Comparison of ENCODE assay signal across 9 mouse cellular contexts in genomic region chr1:166280566-166280965, GRCm38 (mm10). TPM values are rescaled to one million over a fixed set of nuclear protein-coding genes. Genes with fewer than 3 reads are reported as not detected.
A peak's percentile ranks its signal among the peaks of the same experiment; 100 is the strongest.
DNase-seq lines count a peak whose midpoint lies in the region; ATAC-seq lines count a peak whose summit lies in the region.
"Had no signal": no experiment of that assay in that cellular context is flagged by ENCODE, and none has a peak within 500 bp of the region (broad histone marks: within the 10 kb centered on the region; RNA-seq: fewer than 3 reads in every experiment).

No protein-coding gene starts in this region.

- no peaks in the 10 kb centered on the region for H3K9me3 ChIP-seq in midbrain, embryonic 14.5 days (ENCODE audit: control insufficient read depth, low read length)

- peaks cover 73% of the 10 kb centered on the region for H3K4me1 ChIP-seq in midbrain, embryonic 14.5 days (ENCODE audit: control insufficient read depth, insufficient read depth, low read length)

- H3K9ac ChIP-seq in midbrain, embryonic 14.5 days (replicated peaks; ENCODE audit: low read length) = no peak overlapping the region; the same call in 1 of the 2 replicates

- H3K4me2 ChIP-seq in midbrain, embryonic 14.5 days (ENCODE audit: low read length) = peak overlapping the region; percentile 36

- H3K36me3 ChIP-seq in midbrain, embryonic 14.5 days (ENCODE audit: control insufficient read depth, insufficient read depth, low read length) = no peaks in the 10 kb centered on the region

- ATAC-seq in erythroid progenitor cell, adult 5-6 weeks (replicated peaks; ENCODE audit: low FRiP score, poor library complexity, severe bottlenecking) = 0 out of 2 replicates have a peak, but pooled peaks have one; percentile 39
- peak; percentile 84 for ATAC-seq in midbrain, embryonic 14.5 days (ENCODE audit: low FRiP score, low TSS enrichment)

- H3K4me3 ChIP-seq in midbrain, embryonic 14.5 days (replicated peaks; ENCODE audit: low read depth, low read length) = no peak overlapping the region

- no peaks in the 10 kb centered on the region for H3K27me3 ChIP-seq in midbrain, embryonic 14.5 days (ENCODE audit: control insufficient read depth, insufficient read depth, low read length)

- peak overlapping the region; percentile 85 for H3K27ac ChIP-seq in midbrain, embryonic 14.5 days (replicated peaks; ENCODE audit: low read depth, low read length)
- H3K27ac ChIP-seq: kidney, postnatal 0 days had no signal

- peak; percentile 51 for DNase-seq in adrenal gland, adult 2 months
- DNase-seq in adrenal gland, postnatal 25 days = no peak
- peak; percentile 59 for DNase-seq in R1 (ENCODE audit: low read depth, low spot score)
- peak; percentile 67 to 86 for DNase-seq in layer of hippocampus, adult 18-20 months (ENCODE audit: low spot score in 2 of 2)
- peak; percentile 93 for DNase-seq in midbrain, embryonic 14.5 days
- no peak for DNase-seq in natural killer cell, adult 2 months (ENCODE audit: low spot score in 2 of 2)
- DNase-seq in thymus, postnatal 36 days = no peak

- WGBS in midbrain, embryonic 14.5 days = 0% methylated on average over 1 of the region's 1 CpGs

RNA-seq across cellular contexts. Expression of gene Ildr2, which starts 26.6 kb away (rescaled TPM):
- total RNA-seq in adrenal gland, adult 2 months (2021) = 10 to 100 TPM in 1 of 2 experiments, 1 to 10 TPM in 1; 3.1 to 11.2 TPM
- 2.0 and 3.6 TPM in 2 replicates for polyA plus RNA-seq in adrenal gland, adult 2 months (2012; rRNA removed)
- total RNA-seq in adrenal gland, postnatal 25 days (2021) = 3.2 and 4.6 TPM in 2 replicates
- total RNA-seq in erythroid progenitor cell, adult 5-6 weeks (2015; ENCODE audit: low replicate concordance) = not detected in 2 replicates
- not detected in 2 replicates for total RNA-seq in erythroid progenitor cell, adult 5-6 weeks (2017; ENCODE audit: low replicate concordance)
- 10 to 100 TPM; 70.4 to 71.6 TPM for total RNA-seq in layer of hippocampus, adult 18-20 months (2021)
- polyA plus RNA-seq in midbrain, embryonic 14.5 days (2014; fragmentation: Nextera tagmentation; extraction: Ambion mirVana) = 3.7 and 4.1 TPM in 2 replicates

RNA-seq across cellular contexts. Expression of gene Mael, which starts 42.0 kb away (rescaled TPM):
- not detected for total RNA-seq in adrenal gland, adult 2 months (2021)
- polyA plus RNA-seq in adrenal gland, adult 2 months (2012; rRNA removed) = not detected in 2 replicates
- not detected in 2 replicates for total RNA-seq in adrenal gland, postnatal 25 days (2021)
- total RNA-seq in erythroid progenitor cell, adult 5-6 weeks (2015; ENCODE audit: low replicate concordance) = not detected in 2 replicates
- not detected in 2 replicates for total RNA-seq in erythroid progenitor cell, adult 5-6 weeks (2017; ENCODE audit: low replicate concordance)
- total RNA-seq in layer of hippocampus, adult 18-20 months (2021) = not detected
- polyA plus RNA-seq in midbrain, embryonic 14.5 days (2014; fragmentation: Nextera tagmentation; extraction: Ambion mirVana) = not detected in 2 replicates
- polyA plus RNA-seq: kidney, postnatal 0 days had no signal

Comparison
In these comparisons a context has a peak if more than half of its experiments do, and no peak if none do; other contexts are left out.
1. DNase-seq: peak in adrenal gland, adult 2 months (single experiment), R1 (single experiment), layer of hippocampus, adult 18-20 months (2 of 2) and midbrain, embryonic 14.5 days (single experiment); none in adrenal gland, postnatal 25 days (single experiment), natural killer cell, adult 2 months (0 of 2) and thymus, postnatal 36 days (0 of 2).
2. RNA of gene Ildr2, which starts 26.6 kb away (total RNA-seq): 70.4 to 71.6 TPM in layer of hippocampus, adult 18-20 months; 3.1 to 11.2 TPM in adrenal gland, adult 2 months, 3.2 to 4.6 TPM in adrenal gland, postnatal 25 days and not detected in erythroid progenitor cell, adult 5-6 weeks; every median in the first group is over 4 times any median in the second.